Mouse (Mus musculus): ENCODE data around the gene Snd1. TPM values are rescaled to one million over a fixed set of nuclear protein-coding genes. Genes with fewer than 3 reads are reported as not detected.

The Snd1 gene
- total and polyA plus RNA-seq, 3 experiments, result 97.4 to 153 (median 109) TPM

DNA sequence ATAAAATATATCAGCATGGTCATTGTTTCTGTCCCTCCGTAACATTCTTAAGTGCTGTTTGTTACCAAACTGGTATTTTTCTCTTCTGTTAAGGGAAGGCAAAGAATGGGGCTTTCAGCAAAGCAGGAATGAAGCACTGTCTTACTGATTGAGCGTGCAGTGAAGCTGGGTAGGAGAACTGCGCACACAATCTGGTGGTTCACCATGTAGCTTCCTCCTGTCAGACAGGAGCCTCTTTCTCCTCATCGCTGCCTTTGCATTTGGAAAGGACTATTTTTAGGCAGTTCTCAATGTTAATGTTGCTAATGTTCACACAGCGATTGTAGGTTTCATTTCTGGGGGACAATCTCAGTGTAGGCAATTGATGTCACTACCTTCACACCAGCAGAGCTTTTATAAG lies 194.3 kb downstream of the Snd1 start:
- DNase-seq (ENCODE audit: low spot score) (no peak), ATAC-seq (ENCODE audit: extremely low read depth, insufficient number of reproducible peaks, low FRiP score, poor library complexity, severe bottlenecking) (no peak)
- H3K36me3 ChIP-seq (replicated peaks), result peaks cover 63% of the 10 kb centered on the region
- no peak overlapping the region for H3K4me3 ChIP-seq (ENCODE audit: low read depth, low read length)
- H3K9me3 ChIP-seq (replicated peaks), result no peaks in the 10 kb centered on the region
- no peaks in the 10 kb centered on the region for H3K27me3 ChIP-seq (ENCODE audit: insufficient read depth, low read length)
- TF ChIP-seq POLR2AphosphoS5 (IDR thresholded peaks at IDR 0.05; ENCODE audit: insufficient replicate concordance, low read depth, low read length) (no peak), GATA2 (IDR thresholded peaks at IDR 0.05; ENCODE audit: borderline replicate concordance, low read depth, low read length) (no peak), TAL1 (conservative IDR thresholded peaks at IDR 0.05; ENCODE audit: low read depth, low read length) (no peak), CTCF (IDR thresholded peaks at IDR 0.05; ENCODE audit: low read depth, low read length) (no peak), GATA1 (IDR thresholded peaks at IDR 0.05; ENCODE audit: borderline replicate concordance, low read length) (no peak)
- no peaks in the 10 kb centered on the region for H3K4me1 ChIP-seq (ENCODE audit: insufficient read depth, low read depth, low read length)

DNA sequence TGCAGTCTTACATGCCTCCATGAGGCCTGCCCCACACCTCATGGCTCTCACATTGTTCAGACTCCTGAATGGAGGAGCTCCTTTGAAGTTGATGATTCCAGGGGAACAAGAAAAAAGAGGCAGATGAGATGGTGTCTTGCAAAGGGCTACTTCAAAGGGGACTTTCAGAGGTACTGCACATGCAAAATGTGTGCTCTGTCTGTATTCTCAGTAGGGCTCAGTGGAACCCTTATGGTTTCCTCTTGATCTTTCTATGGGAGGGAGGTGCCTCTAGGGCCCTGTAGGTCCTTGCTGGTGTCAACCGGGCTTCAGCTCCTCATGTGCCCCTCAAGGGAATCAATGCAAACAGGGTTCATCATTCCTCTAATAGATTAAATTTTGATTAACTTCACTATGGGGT lies 197.4 kb downstream of the Snd1 start:
- H3K4me3 ChIP-seq (ENCODE audit: low read depth, low read length), result no peak overlapping the region
- no peaks in the 10 kb centered on the region for H3K9me3 ChIP-seq (replicated peaks)
- ATAC-seq (ENCODE audit: extremely low read depth, insufficient number of reproducible peaks, low FRiP score, poor library complexity, severe bottlenecking) (no peak), DNase-seq (ENCODE audit: low spot score) (no peak)
- H3K36me3 ChIP-seq (replicated peaks), result peaks cover 63% of the 10 kb centered on the region
- no peaks in the 10 kb centered on the region for H3K4me1 ChIP-seq (ENCODE audit: insufficient read depth, low read depth, low read length)
- no peak for TF ChIP-seq TAL1 (conservative IDR thresholded peaks at IDR 0.05; ENCODE audit: low read depth, low read length)
- no peaks in the 10 kb centered on the region for H3K27me3 ChIP-seq (ENCODE audit: insufficient read depth, low read length)

DNA sequence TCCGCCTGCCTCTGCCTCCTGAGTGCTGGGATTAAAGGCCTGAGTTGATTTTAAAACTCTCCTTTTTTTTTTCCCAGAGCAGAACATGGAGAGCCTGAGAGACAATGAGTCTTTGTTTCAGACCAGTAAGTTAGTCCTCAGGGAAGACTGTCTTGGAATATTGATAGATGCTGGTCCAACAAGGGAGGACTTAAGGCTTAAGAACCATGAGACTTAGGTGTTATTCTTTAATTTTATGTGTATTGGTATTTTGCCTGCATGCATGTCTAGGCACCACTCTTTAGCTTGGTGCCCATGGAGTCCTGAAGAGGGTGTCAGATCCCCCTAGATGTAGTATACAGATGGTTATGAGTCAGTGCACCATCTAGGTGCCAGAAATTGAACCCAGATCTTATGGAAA lies 199.7 kb downstream of the Snd1 start:
- ATAC-seq (ENCODE audit: extremely low read depth, insufficient number of reproducible peaks, low FRiP score, poor library complexity, severe bottlenecking) (no peak), DNase-seq (ENCODE audit: low spot score) (no peak)
- H3K27me3 ChIP-seq (ENCODE audit: insufficient read depth, low read length), result no peaks in the 10 kb centered on the region
- no peak overlapping the region for H3K4me3 ChIP-seq (ENCODE audit: low read depth, low read length)
- H3K36me3 ChIP-seq (replicated peaks), result peaks cover 57% of the 10 kb centered on the region
- no peak for TF ChIP-seq GATA1 (IDR thresholded peaks at IDR 0.05; ENCODE audit: borderline replicate concordance, low read length)
- no peak for TF ChIP-seq GATA2 (IDR thresholded peaks at IDR 0.05; ENCODE audit: borderline replicate concordance, low read depth, low read length)
- TF ChIP-seq POLR2AphosphoS5 (IDR thresholded peaks at IDR 0.05; ENCODE audit: insufficient replicate concordance, low read depth, low read length), result no peak
- no peak for TF ChIP-seq CTCF (IDR thresholded peaks at IDR 0.05; ENCODE audit: low read depth, low read length)
- no peak for TF ChIP-seq TAL1 (conservative IDR thresholded peaks at IDR 0.05; ENCODE audit: low read depth, low read length)
- no peaks in the 10 kb centered on the region for H3K9me3 ChIP-seq (replicated peaks)
- no peaks in the 10 kb centered on the region for H3K4me1 ChIP-seq (ENCODE audit: insufficient read depth, low read depth, low read length)

DNA sequence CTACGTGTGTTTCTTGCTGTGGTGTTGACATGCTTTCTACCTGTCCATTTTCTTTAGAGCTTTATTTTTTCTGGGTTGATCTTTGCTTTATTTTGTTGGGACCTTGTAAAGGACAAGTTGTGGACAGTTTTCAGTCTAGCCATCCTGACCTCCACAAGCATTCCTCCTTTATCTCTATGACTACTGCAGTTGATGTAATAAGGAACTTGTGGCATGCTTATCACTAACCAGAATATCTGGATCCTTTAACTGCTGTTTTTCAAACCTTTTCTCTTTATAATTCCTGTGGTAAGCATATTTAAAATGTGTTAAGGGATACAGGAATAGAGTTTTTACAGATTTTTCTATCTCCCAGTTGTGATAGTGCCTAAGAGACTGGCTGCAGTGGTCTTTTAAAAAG lies 204.0 kb downstream of the Snd1 start:
- ATAC-seq (ENCODE audit: extremely low read depth, insufficient number of reproducible peaks, low FRiP score, poor library complexity, severe bottlenecking) (no peak), DNase-seq (ENCODE audit: low spot score) (no peak)
- no peaks in the 10 kb centered on the region for H3K27me3 ChIP-seq (ENCODE audit: insufficient read depth, low read length)
- H3K9me3 ChIP-seq (replicated peaks), result no peaks in the 10 kb centered on the region
- H3K36me3 ChIP-seq (replicated peaks), result peaks cover 54% of the 10 kb centered on the region
- TF ChIP-seq GATA2 (IDR thresholded peaks at IDR 0.05; ENCODE audit: borderline replicate concordance, low read depth, low read length) (no peak), GATA1 (IDR thresholded peaks at IDR 0.05; ENCODE audit: borderline replicate concordance, low read length) (no peak), POLR2AphosphoS5 (IDR thresholded peaks at IDR 0.05; ENCODE audit: insufficient replicate concordance, low read depth, low read length) (no peak), CTCF (IDR thresholded peaks at IDR 0.05; ENCODE audit: low read depth, low read length) (no peak), TAL1 (conservative IDR thresholded peaks at IDR 0.05; ENCODE audit: low read depth, low read length) (no peak)
- H3K4me1 ChIP-seq (ENCODE audit: insufficient read depth, low read depth, low read length), result no peaks in the 10 kb centered on the region
- no peak overlapping the region for H3K4me3 ChIP-seq (ENCODE audit: low read depth, low read length)

DNA sequence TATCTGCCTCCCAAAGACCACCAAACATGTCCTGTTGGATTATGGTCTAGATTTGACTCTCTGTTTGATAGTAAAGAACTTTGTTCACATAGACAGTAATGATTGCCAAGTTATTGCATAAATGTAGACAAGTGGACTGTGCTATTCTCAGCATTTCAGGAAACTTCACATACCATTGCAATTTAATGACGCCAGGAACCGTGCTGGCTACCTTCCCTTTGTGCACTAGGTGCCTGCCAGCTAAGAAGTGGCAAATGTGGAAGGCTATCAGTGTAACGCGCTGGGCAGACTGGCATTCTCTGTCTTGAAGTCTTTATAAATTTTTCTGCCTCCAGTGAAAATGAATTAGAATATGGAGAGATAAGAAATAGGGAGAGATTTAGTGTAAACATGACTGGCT lies 205.6 kb downstream of the Snd1 start:
- Histone ChIP-seq H3K36me3 (replicated peaks) (peaks cover 46% of the 10 kb centered on the region), H3K4me3 (ENCODE audit: low read depth, low read length) (no peak overlapping the region), H3K9me3 (replicated peaks) (no peaks in the 10 kb centered on the region), H3K27me3 (ENCODE audit: insufficient read depth, low read length) (no peaks in the 10 kb centered on the region), H3K4me1 (ENCODE audit: insufficient read depth, low read depth, low read length) (no peaks in the 10 kb centered on the region)
- ATAC-seq (ENCODE audit: extremely low read depth, insufficient number of reproducible peaks, low FRiP score, poor library complexity, severe bottlenecking), result no peak
- DNase-seq (ENCODE audit: low spot score), result no peak
- TF ChIP-seq GATA2 (IDR thresholded peaks at IDR 0.05; ENCODE audit: borderline replicate concordance, low read depth, low read length) (no peak), POLR2AphosphoS5 (IDR thresholded peaks at IDR 0.05; ENCODE audit: insufficient replicate concordance, low read depth, low read length) (no peak), TAL1 (conservative IDR thresholded peaks at IDR 0.05; ENCODE audit: low read depth, low read length) (no peak), CTCF (IDR thresholded peaks at IDR 0.05; ENCODE audit: low read depth, low read length) (no peak), GATA1 (IDR thresholded peaks at IDR 0.05; ENCODE audit: borderline replicate concordance, low read length) (no peak)

DNA sequence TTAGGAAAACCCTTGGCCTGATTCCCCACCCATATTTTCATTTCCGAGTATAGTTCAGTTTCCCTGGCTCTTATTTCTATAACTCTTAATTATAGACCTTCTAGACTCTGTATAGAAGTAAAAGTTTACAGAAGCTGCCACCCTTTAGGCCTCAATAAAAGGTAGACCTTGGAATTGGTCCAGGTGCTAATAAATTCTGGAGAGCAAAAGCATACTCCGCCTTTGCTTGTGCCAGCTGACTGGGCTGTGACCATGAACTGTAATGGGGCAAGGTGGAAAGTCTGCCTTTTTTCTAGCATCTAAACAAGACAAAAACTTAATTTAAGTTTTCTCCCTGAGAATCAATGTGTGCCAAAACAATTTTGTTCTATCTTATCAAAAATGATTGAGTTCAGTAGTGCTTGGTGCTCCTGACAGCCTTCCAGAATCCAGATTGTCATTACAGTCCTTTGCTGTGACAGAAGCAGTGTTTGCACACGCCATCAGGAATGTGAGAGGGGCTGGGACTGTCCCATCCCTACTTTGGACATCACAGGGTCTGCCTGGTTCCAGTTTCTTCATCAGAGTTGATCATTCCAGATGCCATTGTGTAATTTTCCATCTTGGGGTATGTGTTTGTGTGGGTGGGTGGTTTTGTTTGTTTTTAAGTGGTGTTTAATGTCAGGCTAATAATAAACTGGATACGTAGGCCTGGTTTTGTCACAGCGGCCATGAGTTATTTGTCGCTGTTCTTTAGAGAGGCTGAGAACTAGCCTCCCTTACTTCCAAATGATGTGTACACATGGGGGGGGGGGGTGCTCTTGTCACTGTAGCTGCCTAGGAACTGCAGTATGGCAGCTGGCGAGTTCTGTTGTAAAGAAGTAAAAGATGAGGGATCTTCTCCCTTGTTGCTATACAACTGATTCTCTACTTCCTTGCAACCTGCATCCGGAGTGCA lies 206.8 kb downstream of the Snd1 start:
- no peak for DNase-seq (ENCODE audit: low spot score)
- Histone ChIP-seq H3K4me1 (ENCODE audit: insufficient read depth, low read depth, low read length) (no peaks in the 10 kb centered on the region), H3K27me3 (ENCODE audit: insufficient read depth, low read length) (no peaks in the 10 kb centered on the region), H3K9me3 (replicated peaks) (no peaks in the 10 kb centered on the region), H3K4me3 (ENCODE audit: low read depth, low read length) (no peak overlapping the region), H3K36me3 (replicated peaks) (peaks cover 52% of the 10 kb centered on the region)
- ATAC-seq (ENCODE audit: extremely low read depth, insufficient number of reproducible peaks, low FRiP score, poor library complexity, severe bottlenecking), result no peak
- no peak for TF ChIP-seq GATA1 (IDR thresholded peaks at IDR 0.05; ENCODE audit: borderline replicate concordance, low read length)
- no peak for TF ChIP-seq TAL1 (conservative IDR thresholded peaks at IDR 0.05; ENCODE audit: low read depth, low read length)
- TF ChIP-seq CTCF (IDR thresholded peaks at IDR 0.05; ENCODE audit: low read depth, low read length), result no peak
- TF ChIP-seq POLR2AphosphoS5 (IDR thresholded peaks at IDR 0.05; ENCODE audit: insufficient replicate concordance, low read depth, low read length), result no peak
- TF ChIP-seq GATA2 (IDR thresholded peaks at IDR 0.05; ENCODE audit: borderline replicate concordance, low read depth, low read length), result no peak

All from G1E (cell line).